Mouse (Mus musculus): ENCODE measurements around the gene Cisd3. TPM values are rescaled to one million over a fixed set of nuclear protein-coding genes. Genes with fewer than 3 reads are reported as not detected.
"Not testable (repeated sequence)": the region's sequence is repeated elsewhere in the genome, so short reads cannot be mapped to it uniquely, and the experiment has no call there.

Cisd3 gene
- polyA plus RNA-seq, 1 experiment from 2014 or later: 45.8 TPM

DNA sequence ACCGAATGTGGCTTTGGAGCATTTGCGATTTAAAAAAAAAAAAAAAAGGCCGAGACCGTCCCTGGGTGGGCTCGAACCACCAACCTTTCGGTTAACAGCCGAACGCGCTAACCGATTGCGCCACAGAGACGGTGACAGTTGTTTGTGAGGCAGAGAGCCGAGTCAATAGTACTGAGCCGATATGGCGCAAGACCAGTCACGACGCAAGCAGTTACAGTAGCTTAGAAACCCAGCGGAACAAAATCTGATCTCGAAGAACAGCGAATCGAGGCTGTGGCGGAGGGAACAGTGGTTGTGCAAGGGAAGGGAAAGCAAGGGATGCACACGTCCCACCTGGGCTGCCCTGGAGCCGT is 16.7 kb downstream of the Cisd3 start:
- under 1% methylated on average over 24 of the region's 24 CpGs for WGBS (ENCODE audit: insufficient replicate concordance)
- Histone ChIP-seq H3K4me1 (ENCODE audit: control insufficient read depth, insufficient read depth, low read length) (peaks cover 29% of the 10 kb centered on the region), H3K4me3 (ENCODE audit: low read depth, low read length) (peak overlapping the region; percentile 94), H3K27me3 (ENCODE audit: control insufficient read depth, insufficient read depth, low read length) (no peaks in the 10 kb centered on the region), H3K27ac (ENCODE audit: low read depth, low read length) (peak overlapping the region; percentile 74), H3K4me2 (peak overlapping the region; percentile 98), H3K9ac (ENCODE audit: low read depth, low read length) (peak overlapping the region; percentile 78), H3K36me3 (ENCODE audit: control insufficient read depth, insufficient read depth, low read length) (peaks cover 13% of the 10 kb centered on the region), H3K9me3 (replicated peaks; ENCODE audit: control insufficient read depth, low read length) (no peaks in the 10 kb centered on the region)
- ATAC-seq (replicated peaks; ENCODE audit: insufficient number of reproducible peaks, low FRiP score, low TSS enrichment): no peak

GRCm38 (mm10) chr11:97703039-97703826 is 17.6 kb downstream of the Cisd3 start, which contains the start of gene Psmb3:
Psmb3 (plus strand) TSS chr11:97703399.
- Histone ChIP-seq H3K4me1 (ENCODE audit: control insufficient read depth, insufficient read depth, low read length) (peaks cover 20% of the 10 kb centered on the region), H3K4me2 (peak within 1 kb of the TSS; percentile 98), H3K9me3 (replicated peaks; ENCODE audit: control insufficient read depth, low read length) (no peaks in the 10 kb centered on the region), H3K27me3 (ENCODE audit: control insufficient read depth, insufficient read depth, low read length) (no peaks in the 10 kb centered on the region), H3K27ac (ENCODE audit: low read depth, low read length) (peak within 1 kb of the TSS; percentile 74), H3K36me3 (ENCODE audit: control insufficient read depth, insufficient read depth, low read length) (peaks cover 15% of the 10 kb centered on the region), H3K4me3 (ENCODE audit: low read depth, low read length) (peak within 1 kb of the TSS; percentile 94), H3K9ac (ENCODE audit: low read depth, low read length) (peak within 1 kb of the TSS; percentile 91)
- ATAC-seq (replicated peaks; ENCODE audit: insufficient number of reproducible peaks, low FRiP score, low TSS enrichment): peak; percentile 85
- WGBS (ENCODE audit: insufficient replicate concordance): under 1% methylated on average over 35 of the region's 35 CpGs

GRCm38 (mm10) chr11:97710067-97710466 is 24.4 kb downstream of the Cisd3 start:
- not testable (repeated sequence) for H3K9me3 ChIP-seq (replicated peaks; ENCODE audit: control insufficient read depth, low read length); H3K9ac ChIP-seq (ENCODE audit: low read depth, low read length); H3K27me3 ChIP-seq (ENCODE audit: control insufficient read depth, insufficient read depth, low read length); ATAC-seq (replicated peaks; ENCODE audit: insufficient number of reproducible peaks, low FRiP score, low TSS enrichment); H3K4me1 ChIP-seq (ENCODE audit: control insufficient read depth, insufficient read depth, low read length); H3K27ac ChIP-seq (ENCODE audit: low read depth, low read length); H3K4me3 ChIP-seq (ENCODE audit: low read depth, low read length); H3K4me2 ChIP-seq
- peaks cover 32% of the 10 kb centered on the region for H3K36me3 ChIP-seq (ENCODE audit: control insufficient read depth, insufficient read depth, low read length)
- WGBS (ENCODE audit: insufficient replicate concordance): 73% methylated on average over 2 of the region's 2 CpGs

DNA sequence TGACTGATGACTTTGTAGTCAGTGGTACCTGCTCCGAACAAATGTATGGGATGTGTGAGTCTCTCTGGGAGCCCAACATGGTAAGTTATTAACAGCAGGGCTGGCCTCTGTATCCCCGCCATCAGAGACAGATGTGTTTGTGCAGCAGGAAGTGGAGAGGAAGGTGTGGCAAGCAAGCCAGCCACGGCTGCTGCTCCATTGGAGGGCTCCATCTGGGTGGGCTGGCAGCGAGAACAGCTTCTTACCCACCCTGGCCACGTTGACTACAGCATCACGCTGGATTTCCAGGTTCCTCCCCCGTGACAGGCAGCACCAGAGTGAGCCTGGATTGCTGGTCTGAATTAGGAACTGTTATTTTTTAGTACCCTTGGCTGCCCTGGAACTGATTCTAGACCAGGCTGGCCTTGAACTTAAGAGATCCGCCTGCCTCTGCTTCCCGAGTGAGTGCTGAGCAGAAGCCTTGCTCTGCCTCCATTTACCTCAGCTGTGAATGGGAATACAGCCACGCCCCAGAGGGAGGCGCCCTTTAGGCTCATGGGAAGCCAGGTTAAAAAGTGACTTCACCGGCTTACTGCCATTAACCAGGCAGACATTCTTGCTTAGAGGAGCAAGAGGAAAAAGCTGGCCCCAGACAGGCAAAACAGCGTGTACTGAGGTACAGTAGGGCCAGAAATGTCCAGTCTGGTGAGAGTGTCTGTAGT is 25.7 kb downstream of the Cisd3 start:
- no peak overlapping the region for H3K4me2 ChIP-seq
- H3K9me3 ChIP-seq (replicated peaks; ENCODE audit: control insufficient read depth, low read length): no peaks in the 10 kb centered on the region
- no peak overlapping the region for H3K27ac ChIP-seq (ENCODE audit: low read depth, low read length)
- H3K36me3 ChIP-seq (ENCODE audit: control insufficient read depth, insufficient read depth, low read length): peaks cover 36% of the 10 kb centered on the region
- no peak overlapping the region for H3K9ac ChIP-seq (ENCODE audit: low read depth, low read length)
- no peaks in the 10 kb centered on the region for H3K27me3 ChIP-seq (ENCODE audit: control insufficient read depth, insufficient read depth, low read length)
- no peak overlapping the region for H3K4me3 ChIP-seq (ENCODE audit: low read depth, low read length)
- no peaks in the 10 kb centered on the region; the same call in 1 of the 2 replicates for H3K4me1 ChIP-seq (ENCODE audit: control insufficient read depth, insufficient read depth, low read length)
- 81% methylated on average over 13 of the region's 13 CpGs for WGBS (ENCODE audit: insufficient replicate concordance)
- no peak for ATAC-seq (replicated peaks; ENCODE audit: insufficient number of reproducible peaks, low FRiP score, low TSS enrichment)

- 93% methylated on average over 15 of the region's 15 CpGs for WGBS (ENCODE audit: insufficient replicate concordance)
- Histone ChIP-seq H3K4me2 (no peak overlapping the region), H3K27me3 (ENCODE audit: control insufficient read depth, insufficient read depth, low read length) (no peaks in the 10 kb centered on the region), H3K27ac (ENCODE audit: low read depth, low read length) (no peak overlapping the region), H3K4me3 (ENCODE audit: low read depth, low read length) (no peak overlapping the region), H3K4me1 (ENCODE audit: control insufficient read depth, insufficient read depth, low read length) (no peaks in the 10 kb centered on the region; the same call in 1 of the 2 replicates), H3K36me3 (ENCODE audit: control insufficient read depth, insufficient read depth, low read length) (peaks cover 28% of the 10 kb centered on the region), H3K9ac (ENCODE audit: low read depth, low read length) (no peak overlapping the region), H3K9me3 (replicated peaks; ENCODE audit: control insufficient read depth, low read length) (no peaks in the 10 kb centered on the region)
- ATAC-seq (replicated peaks; ENCODE audit: insufficient number of reproducible peaks, low FRiP score, low TSS enrichment): no peak
These were observed 26.7 kb downstream of the Cisd3 start for GRCm38 (mm10) chr11:97712286-97712685.

DNA sequence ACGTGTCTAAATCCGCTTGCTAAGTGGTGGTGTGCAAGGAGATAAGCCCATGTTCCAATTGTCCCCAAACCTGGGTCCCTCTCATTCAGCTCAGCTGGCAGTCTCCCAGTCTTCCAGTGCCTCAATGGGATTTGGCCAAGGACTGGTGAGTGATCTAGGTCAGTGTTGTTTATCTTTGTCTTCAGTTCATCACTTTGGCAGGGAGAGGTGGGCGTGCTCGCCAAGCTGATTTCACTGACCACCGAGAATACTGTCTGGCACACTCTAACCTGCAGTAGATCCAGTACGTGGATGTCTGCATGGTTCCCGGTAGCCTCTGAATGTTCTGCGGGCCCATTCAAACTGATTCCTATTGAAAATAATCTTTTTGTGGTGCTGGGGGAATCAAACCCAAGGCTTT is 28.3 kb downstream of the Cisd3 start:
- Histone ChIP-seq H3K9me3 (replicated peaks; ENCODE audit: control insufficient read depth, low read length) (no peaks in the 10 kb centered on the region), H3K27me3 (ENCODE audit: control insufficient read depth, insufficient read depth, low read length) (no peaks in the 10 kb centered on the region), H3K4me1 (ENCODE audit: control insufficient read depth, insufficient read depth, low read length) (no peaks in the 10 kb centered on the region; the same call in 1 of the 2 replicates), H3K4me3 (ENCODE audit: low read depth, low read length) (no peak overlapping the region), H3K36me3 (ENCODE audit: control insufficient read depth, insufficient read depth, low read length) (peaks cover 27% of the 10 kb centered on the region), H3K9ac (ENCODE audit: low read depth, low read length) (no peak overlapping the region), H3K4me2 (no peak overlapping the region), H3K27ac (ENCODE audit: low read depth, low read length) (no peak overlapping the region)
- WGBS (ENCODE audit: insufficient replicate concordance): 80% methylated on average over 8 of the region's 8 CpGs
- no peak for ATAC-seq (replicated peaks; ENCODE audit: insufficient number of reproducible peaks, low FRiP score, low TSS enrichment)

- H3K4me2 ChIP-seq: no peak overlapping the region
- peaks cover 25% of the 10 kb centered on the region for H3K36me3 ChIP-seq (ENCODE audit: control insufficient read depth, insufficient read depth, low read length)
- 95% methylated on average over 3 of the region's 3 CpGs for WGBS (ENCODE audit: insufficient replicate concordance)
- no peak for ATAC-seq (replicated peaks; ENCODE audit: insufficient number of reproducible peaks, low FRiP score, low TSS enrichment)
- no peak overlapping the region for H3K27ac ChIP-seq (ENCODE audit: low read depth, low read length)
- no peaks in the 10 kb centered on the region for H3K9me3 ChIP-seq (replicated peaks; ENCODE audit: control insufficient read depth, low read length)
- no peak overlapping the region for H3K4me3 ChIP-seq (ENCODE audit: low read depth, low read length)
- H3K27me3 ChIP-seq (ENCODE audit: control insufficient read depth, insufficient read depth, low read length): no peaks in the 10 kb centered on the region
- no peaks in the 10 kb centered on the region; the same call in 1 of the 2 replicates for H3K4me1 ChIP-seq (ENCODE audit: control insufficient read depth, insufficient read depth, low read length)
- H3K9ac ChIP-seq (ENCODE audit: low read depth, low read length): no peak overlapping the region
These were observed 28.7 kb downstream of the Cisd3 start for GRCm38 (mm10) chr11:97714356-97714755.

GRCm38 (mm10) chr11:97714784-97715760 is 29.4 kb downstream of the Cisd3 start:
- Histone ChIP-seq H3K36me3 (ENCODE audit: control insufficient read depth, insufficient read depth, low read length) (peaks cover 31% of the 10 kb centered on the region), H3K4me3 (ENCODE audit: low read depth, low read length) (no peak overlapping the region), H3K9ac (ENCODE audit: low read depth, low read length) (no peak overlapping the region), H3K27ac (ENCODE audit: low read depth, low read length) (no peak overlapping the region), H3K27me3 (ENCODE audit: control insufficient read depth, insufficient read depth, low read length) (no peaks in the 10 kb centered on the region), H3K4me1 (ENCODE audit: control insufficient read depth, insufficient read depth, low read length) (no peaks in the 10 kb centered on the region; the same call in 1 of the 2 replicates), H3K4me2 (no peak overlapping the region), H3K9me3 (replicated peaks; ENCODE audit: control insufficient read depth, low read length) (no peaks in the 10 kb centered on the region)
- 83% methylated on average over 14 of the region's 14 CpGs for WGBS (ENCODE audit: insufficient replicate concordance)
- ATAC-seq (replicated peaks; ENCODE audit: insufficient number of reproducible peaks, low FRiP score, low TSS enrichment): no peak

All from heart, embryonic 11.5 days (tissue).